Mouse (Mus musculus) mouse trophoblast stem cell (cell line): Measurements from ENCODE around the gene Cmpk1.
"Not testable (repeated sequence)": the region's sequence is repeated elsewhere in the genome, so short reads cannot be mapped to it uniquely, and the experiment has no call there.

Source experiments
- in situ Hi-C, 2 experiments: fragments of 300-500 bp; cut with MseI, MboI; formaldehyde crosslinking; loops; 2 replicates in 1 of 2; 3 replicates in 1 of 2; pipeline ENCODE4 v1.15.1; 2025

The Cmpk1 gene

DNA sequence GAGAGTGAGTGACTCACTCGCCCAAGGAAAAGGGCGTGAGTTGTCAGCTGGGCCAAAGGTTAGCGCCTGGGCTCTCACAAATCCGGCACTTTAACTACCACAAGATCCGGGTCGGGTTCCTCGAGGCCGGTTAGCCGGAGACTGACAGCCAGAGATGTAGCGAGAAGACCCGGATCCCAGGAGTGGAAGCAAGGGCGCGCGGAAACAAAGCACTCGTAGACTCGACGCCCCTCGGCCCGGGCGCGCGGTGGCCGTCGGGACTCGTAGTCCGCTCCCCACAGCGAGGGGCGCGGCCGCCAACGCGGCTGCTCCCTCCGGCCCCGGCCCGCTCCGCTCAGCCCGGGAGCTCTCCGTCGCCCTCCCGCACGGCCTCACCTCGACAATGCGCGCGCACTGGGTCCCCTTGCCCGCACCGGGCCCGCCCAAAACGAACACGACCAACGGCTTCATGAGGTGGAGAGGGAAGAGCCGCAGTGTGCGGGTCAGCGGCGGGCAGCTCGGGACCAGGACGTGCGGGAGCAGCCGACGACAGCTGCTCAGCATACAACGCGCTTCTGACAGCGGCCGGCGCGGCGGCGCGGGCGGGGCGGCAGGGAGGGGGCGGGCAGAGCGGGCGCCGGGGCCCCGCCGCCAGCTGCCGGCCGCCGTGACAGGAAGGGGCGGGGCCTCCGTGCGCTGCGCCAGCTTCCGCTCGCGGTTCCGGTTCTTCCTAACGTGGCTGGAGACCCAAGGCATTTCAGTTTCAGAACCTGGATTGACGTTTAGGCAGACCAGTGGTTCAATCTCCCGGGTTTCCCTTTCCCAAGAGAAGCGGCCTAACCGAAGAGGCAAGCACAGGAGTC, at the start of gene Cmpk1:
Gene Cmpk1, minus strand, starts transcription at position 651 of the 842 bp plus-strand sequence.
- in situ Hi-C loops = no loop called here

DNA sequence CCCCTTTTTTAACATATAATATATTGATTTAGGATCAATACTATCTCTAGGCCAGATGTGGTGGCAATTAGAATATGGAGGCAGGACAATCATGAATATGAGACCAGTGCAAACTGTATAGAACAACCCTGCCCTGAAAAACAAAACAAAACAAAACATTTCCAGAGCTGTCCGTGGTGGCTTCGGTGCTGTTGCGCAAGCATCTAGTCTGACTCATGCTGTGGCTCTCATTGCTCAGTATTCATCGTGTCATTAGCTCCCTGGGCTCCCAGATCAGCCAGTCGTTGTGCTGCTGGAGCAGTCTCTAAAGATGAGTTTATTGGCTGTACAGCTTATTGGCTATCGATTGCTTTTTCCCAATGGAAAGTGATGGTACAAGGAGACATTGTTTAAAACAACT, 48.0 kb upstream of the Cmpk1 start:
- in situ Hi-C loops = no loop called here

DNA sequence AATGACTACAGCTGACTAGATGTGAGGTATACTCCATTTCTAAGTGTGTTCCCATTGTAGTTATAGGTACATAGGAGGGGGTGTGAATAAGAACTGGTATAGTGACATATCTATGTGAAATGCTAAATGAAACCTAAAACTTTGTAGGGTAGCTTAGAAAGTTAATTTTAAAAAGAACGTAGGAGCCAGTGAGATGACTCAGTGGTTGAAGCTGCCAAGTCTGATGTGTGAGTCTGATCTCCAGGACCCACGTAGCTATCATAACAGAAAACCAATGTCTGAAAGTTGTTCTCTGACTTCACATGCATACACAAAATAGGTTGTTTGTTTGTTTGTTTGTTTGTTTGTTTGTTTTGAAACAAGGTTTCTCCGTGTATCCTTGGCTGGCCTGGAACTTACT, 33.0 kb upstream of the Cmpk1 start:
- in situ Hi-C loops = no loop called here

DNA sequence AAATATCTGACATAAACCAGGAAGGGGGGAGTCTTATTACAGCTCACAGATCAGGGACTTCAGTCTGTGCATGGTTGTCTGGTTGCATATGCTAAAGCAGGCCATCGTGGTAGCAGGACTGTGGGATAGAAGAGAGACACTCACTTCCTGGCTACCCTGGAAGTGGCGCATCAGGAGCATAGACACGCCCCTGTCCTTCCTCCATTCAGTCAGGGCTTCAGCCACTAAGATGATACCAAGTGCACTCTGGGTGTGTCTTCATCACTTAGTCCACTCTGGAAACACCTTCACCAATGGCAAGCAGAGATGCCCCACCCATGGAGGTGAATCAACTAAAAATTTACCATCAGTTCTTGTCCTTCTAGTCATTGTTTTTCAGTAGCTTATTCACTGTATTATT, 27.2 kb upstream of the Cmpk1 start:
- in situ Hi-C loops = no loop called here

DNA sequence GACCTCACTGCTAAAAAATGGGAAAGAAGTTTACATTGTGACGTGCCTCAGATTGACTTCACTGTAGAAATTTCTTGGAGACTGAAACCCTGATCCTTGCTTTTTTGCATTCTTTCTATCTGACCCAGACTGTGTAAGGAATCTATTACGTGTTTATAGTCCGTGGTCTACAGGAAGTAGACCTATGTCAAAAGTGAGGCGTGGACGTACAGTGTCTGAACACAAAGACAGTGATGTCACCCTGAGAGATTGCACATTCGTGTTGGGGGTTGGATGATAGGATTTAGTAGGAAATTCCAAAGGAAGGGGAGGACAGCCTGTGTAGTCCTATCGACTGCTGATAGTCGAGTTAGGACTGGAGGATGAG, 13.4 kb upstream of the Cmpk1 start:
- in situ Hi-C loops = no loop called here

DNA sequence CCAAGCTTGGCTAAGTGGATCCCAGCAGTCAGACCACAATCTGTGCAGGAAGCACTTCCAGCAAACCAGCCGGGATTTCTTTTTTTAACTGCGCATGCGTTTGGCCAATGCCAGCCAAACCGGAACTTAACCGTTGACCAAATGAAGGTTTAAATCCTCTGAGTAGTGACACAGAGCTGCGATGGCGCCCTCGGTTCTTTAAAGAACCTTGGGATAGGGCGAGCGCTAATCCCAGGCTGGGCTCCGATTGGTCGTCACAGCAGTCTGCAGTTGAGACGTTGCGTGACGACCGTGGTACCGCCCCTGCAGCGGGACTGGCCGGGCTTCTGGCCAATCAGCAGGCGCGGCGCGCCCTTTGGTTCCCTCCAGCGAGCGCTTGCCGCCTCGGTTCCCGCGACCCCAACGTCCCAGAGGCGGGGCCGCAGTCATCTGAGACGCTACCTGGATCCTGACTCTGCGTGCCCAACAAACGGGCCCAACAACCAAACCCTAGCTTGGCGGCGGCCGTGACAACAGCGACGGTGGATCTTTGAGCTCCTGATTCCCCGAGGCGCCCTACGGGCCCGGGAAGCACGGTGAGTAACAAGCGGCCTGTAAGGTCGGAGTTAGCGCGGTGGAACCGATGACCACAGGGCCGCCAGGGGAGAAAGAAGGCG, 12.9 kb upstream of the Cmpk1 start, which contains the start of gene Stil:
Gene Stil, plus strand, starts transcription at position 387 of the 656 bp plus-strand sequence.
- in situ Hi-C loops = no loop called here

DNA sequence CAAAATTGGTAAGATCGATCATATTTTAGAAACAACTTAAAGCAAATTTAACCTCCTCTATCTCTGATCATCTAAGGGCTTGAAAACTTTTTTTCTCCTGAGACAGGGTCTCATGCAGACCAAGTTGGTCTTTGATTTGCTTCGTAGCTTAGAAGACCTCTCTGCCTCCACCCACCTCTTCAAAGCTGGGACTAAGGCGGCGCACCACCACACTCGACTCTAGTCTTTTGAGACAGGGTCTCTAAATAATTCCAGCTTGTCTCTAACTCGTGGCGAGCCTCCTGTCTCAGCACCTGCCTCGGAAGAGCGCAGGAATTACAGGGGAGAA, 12.4 kb upstream of the Cmpk1 start:
- in situ Hi-C loops = no loop called here

DNA sequence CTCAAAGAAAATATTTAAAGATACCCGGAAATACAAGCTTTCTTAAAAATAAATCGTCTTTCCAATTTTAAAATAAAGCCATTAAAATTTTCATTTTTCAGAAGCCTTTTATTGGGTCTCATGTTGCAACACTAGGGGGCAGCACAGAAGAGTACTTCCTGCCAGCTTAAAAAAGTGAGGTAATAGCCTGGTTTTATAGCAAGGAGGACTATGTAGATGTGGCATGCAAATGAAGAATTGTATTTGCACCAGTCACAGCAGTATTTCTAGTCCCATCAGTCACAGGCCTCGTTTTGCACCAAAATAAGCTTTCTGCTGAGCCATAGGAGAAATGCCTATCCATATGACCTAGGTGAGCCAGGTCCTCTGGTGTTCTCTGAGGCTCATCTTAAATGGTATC, 10.0 kb upstream of the Cmpk1 start:
- in situ Hi-C loops = no loop called here

DNA sequence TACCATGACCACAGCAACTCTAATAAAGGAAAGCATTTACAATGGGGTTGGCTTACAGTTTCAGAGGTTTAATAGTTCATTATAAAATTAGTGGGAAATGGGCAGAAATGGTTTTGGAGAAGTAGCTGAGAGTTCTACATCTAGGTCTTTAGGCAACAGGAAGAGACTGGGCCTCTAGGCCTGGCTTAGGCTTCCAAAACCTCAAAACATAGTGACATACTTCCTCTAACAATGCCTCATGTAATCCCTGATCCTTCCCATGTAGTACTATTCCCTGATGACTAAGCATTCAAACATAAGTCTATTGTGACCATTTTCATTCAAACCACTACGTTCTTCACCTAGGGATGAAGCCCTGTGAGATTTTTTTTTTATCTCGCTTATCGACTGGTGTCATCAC, 7.2 kb upstream of the Cmpk1 start:
- in situ Hi-C loops = no loop called here

DNA sequence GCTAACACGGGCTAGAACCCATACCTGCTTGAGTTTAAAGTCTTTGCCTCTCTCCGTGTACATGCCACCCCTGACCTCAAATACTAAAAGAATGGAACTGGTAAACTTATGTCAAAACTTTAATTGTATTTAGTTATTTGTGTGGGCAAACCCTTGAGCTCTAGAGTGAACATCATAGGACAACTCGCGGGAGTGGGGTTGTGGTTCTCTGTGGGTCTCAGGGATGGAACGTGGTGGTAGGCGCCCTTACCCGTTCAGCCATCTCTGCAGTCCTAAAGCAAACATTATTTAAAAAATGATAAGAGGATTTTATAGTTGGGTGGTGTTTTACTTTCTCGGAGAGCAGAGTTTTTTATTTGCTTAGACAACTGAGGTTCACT, 840 bp downstream of the Cmpk1 start:
- in situ Hi-C loops = no loop called here

DNA sequence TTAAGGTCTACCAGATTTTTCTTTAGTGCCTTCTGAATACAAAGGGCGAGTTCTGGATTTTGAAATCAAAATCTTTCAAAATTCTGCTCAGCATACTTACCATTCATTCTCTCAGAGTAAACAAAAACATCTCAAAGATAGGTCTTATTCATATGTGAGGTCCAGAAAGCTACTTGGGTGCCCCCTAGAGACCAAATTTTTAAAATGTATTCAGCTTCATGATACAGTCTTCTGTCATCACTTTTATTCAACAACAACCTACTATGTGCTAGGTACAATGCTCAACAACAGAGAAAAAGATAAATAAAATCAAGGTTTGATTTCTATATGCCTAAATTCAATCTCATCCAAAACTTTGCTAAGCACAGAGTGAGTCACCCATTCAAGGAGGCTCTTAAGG, 4.0 kb downstream of the Cmpk1 start:
- in situ Hi-C loops = no loop called here

DNA sequence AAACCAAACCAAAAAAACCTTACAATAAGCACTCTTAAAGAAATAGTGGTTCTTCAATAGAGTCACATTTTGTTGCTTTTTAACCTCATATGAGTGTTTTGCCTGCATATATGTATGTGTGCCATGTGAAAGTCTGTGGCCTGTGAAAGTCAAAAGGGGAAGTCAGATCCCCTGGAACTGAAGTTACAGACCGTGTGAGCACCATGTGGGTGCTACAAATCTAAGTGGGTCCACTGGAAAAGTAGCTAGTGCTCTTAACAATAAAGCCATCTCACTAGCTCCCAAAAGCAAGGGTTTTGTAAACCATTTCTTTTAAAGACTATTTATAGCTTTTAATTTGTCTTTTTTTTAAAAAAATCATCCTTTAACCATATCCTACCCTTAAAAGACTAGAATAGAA, 4.4 kb downstream of the Cmpk1 start:
- in situ Hi-C loops = no loop called here

DNA sequence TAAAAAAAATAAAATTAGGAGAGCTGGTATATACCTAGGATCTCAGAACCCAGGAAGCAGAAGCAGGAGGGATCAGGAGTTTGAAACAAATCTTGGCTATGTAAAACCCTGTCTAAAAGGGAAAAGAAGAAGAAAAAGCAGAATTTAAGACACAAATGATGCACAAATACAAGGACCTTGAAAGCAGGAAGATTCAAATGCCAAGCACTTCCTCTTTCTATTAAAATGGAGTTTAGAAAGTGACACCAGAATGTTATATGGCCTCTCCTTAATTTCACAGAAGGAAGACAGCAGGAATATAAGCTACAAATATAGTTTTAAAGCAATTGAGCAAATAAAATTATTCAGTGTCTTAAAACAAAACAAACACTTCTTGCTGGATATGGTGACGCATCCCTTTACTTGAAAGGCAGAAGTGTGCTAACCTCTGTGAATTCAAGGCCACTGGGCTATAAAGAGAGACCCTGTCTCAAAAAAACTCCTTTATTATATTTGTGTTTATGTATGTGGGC, 13.8 kb downstream of the Cmpk1 start:
- in situ Hi-C loops = no loop called here

DNA sequence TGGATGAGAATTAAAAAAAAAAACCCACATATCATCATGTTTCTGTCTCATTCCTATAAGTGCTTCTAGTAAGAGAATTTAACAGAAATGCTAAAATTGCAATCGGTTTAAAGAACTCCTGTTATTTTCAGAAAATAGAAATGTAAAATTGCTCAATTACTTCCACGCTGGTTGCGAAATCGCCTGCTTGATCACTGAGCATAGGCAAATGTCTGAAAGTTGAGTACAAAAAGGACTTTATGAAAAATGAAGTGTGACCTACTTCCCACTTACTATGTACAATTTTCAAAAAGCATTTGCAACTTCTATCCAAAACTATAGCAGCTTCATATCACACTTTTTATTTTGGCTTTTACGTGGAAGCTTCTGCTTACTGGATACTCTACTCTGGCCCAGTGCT, 16.3 kb downstream of the Cmpk1 start:
- in situ Hi-C loops = no loop called here

DNA sequence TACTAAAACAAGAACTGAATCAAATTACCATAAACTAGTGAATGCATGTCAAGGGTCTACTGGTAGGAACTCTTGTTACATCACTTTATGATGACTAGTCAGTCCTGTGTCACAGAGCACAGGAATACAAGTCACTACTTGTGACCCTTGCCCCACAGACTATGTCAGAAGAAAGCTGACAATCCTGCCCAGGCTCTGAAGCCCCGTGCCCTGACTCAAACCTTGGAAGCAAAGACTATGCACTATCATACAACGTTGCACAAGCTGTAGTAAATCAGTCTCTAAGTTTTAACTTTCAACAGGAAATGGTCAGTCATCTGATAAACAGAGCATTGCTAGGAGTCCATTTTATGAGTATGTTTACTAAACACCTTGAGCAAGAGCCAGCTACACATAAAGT, 26.2 kb downstream of the Cmpk1 start:
- in situ Hi-C loops = not testable (repeated sequence)

DNA sequence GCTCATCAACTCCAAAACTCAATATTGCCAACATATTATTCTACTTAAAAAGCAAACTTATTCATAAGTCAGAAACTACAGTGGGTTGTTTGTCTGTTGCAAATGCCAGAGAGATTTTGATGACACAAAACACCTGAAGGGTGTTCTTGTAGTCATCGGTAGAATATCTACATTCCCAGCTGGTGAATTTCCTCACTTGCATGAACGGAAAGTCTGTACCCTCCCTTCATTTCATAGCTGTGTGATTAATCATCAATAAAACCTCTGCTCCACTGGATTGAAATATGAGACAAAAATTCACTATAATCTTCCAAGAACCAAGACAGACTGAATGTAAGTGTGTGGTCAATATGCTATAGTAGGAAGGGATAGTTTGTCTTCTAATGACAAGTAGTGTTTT, 27.5 kb downstream of the Cmpk1 start:
- in situ Hi-C loops = no loop called here

DNA sequence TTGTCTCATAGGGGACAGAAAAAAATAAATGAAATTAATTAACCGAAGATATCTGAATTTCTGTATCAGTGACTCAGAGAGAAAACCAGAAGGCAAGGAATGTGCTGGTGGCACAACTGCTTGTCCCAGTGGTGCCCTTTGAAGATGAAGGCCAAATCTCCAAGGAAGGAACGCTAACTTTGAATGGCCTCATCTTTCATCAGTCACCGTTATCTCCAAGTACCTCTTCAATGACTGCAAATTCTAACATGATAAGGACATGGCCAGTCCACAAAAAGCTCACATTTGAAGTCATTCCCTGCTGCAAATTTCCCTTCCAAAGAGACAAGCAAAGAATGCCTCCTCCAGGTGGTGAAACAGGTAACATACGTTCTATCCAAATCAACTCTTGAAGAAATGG, 28.3 kb downstream of the Cmpk1 start:
- in situ Hi-C loops = no loop called here

DNA sequence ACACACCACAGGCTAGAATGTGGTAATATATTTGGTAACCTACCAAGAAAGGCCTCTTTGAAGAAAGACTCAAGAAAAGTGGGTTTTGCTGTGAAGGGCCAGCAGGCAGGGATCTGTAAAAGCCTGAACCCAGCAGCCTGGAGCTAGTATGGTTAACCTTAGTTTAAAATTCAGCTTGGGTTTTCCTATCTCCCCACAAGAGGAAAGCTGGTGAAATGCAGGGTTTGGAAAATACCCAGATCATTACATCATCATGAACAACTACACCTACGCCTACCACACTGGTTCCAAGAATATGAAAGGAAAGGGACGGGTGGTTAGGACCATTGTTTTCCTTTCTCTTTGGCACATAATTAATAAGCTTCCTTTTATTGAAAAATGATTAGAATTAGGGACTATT, 28.8 kb downstream of the Cmpk1 start:
- in situ Hi-C loops = no loop called here

DNA sequence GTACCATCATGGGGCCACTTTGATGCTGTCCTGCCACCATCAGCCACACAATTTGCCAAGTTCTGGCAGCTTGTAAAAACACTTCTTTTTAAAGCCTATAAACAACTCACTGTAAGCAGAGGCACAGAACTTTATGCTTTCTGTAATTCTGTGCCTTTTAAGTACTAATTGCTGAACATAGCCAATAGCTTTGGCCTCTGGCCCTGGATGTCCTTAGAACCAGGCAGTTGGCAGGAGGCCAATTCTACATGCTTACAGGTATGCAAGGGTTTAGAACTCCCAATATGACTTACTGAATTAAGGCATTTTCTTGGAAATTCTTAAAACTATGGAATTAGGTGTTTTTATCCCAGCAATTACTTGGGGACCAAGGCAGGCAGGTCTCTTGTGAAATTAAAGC, 29.6 kb downstream of the Cmpk1 start:
- in situ Hi-C loops = no loop called here

DNA sequence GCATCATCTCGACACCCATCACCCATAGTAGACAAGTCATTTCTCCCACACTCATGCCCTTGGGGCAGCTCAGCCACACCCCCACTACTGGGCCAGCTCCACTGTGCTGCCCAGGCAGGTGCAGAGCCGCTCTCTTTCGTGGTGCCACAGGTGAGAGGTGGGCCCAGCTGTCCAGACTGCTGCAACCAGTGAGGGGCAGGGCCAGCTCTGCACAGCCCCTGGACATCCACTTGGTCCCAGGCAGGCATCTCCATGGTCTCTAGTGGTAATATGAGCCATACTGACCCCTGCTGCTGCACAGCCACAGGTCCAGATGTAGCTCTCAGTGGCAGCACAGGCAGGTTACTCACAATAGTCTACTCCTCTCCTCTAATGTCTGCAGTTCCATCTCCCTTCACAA, 33.9 kb downstream of the Cmpk1 start:
- in situ Hi-C loops = no loop called here

DNA sequence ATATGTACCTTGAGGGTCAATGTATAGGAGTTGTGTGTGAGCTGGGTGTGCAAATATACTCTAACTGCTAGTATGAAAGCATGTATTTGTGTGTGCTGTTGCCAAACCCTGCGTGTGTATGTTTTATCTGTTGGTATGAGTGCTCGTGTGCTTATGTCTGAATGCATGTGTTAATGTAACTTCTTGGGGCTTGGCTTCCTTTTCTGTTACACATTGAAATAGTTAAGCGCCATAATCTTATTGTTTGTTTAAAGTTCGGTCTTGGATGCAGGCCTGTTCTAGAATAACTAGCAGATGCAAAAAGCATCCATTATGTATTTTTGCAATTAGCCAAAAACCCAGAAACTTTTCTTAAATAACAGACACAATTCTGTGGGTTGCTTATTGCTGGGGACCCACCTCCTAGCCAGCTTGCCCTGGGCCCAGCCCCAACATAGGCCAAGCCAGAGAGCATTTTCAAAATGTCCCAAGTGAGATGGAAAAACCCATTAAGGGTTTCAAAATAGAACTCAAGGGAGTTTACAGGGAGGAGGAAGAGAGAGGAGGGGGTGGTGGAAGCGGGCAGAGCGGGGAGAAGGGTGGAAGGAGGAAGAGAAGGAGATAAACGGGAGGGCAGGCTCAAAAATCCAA, 39.1 kb downstream of the Cmpk1 start:
- in situ Hi-C loops = loop anchor here in 1 of 2 experiments (5.0 kb wide), 1 partner anchor 36 kb away; no protein-coding TSS in a partner anchor

DNA sequence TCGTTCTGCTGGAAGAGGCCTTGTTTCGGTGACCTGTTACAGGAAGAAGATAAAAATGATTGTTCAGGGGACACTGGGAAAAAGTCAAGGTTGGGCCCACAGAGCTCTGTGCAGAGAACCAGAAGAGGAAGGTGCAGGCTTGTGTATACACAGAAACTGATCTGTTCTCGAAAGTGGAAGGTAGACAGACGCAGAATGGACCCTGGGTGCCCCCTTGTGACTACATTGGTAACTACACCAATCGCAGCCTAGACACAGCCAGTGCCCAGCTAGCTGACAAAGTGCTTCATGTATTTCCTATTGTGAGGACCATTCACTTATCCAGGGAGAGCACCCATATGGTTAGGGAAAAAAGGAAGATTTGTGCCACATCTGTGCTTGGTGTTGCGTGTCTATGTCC, 39.6 kb downstream of the Cmpk1 start:
- in situ Hi-C loops = loop anchor here in 1 of 2 experiments (5.0 kb wide), 1 partner anchor 35 kb away; no protein-coding TSS in a partner anchor

DNA sequence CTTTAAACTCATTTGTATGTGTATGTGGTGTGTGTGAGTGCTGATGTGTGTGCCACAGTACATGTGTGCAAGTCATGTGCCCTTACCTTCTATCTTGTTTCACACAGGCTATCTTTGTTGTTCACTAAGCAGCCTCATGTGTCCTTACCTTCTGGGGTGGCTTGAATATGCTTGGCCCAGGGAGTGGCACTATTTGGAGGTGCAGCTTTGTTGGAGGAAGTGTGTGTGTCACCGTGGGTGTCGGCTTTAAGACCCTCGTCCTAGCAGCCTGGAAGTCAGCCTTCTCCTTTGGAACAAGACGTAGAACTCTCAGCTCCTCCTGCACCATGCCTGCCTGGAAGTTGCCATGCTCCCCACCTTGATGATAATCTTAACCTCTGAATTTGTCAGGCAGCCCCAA, 40.6 kb downstream of the Cmpk1 start:
- in situ Hi-C loops = loop anchor here in 1 of 2 experiments (5.0 kb wide), 1 partner anchor 34 kb away; no protein-coding TSS in a partner anchor
